Mouse (Mus musculus): ENCODE measurements at regions not wholly inside any gene's neighbourhood (a gene's known extent, or its start where the extent isn't known, plus 50 kb on each side); places are given as distances from the start of the nearest gene placed in this dataset.
"Not testable (repeated sequence)": the region's sequence is repeated elsewhere in the genome, so short reads cannot be mapped to it uniquely, and the experiment has no call there.

DNA sequence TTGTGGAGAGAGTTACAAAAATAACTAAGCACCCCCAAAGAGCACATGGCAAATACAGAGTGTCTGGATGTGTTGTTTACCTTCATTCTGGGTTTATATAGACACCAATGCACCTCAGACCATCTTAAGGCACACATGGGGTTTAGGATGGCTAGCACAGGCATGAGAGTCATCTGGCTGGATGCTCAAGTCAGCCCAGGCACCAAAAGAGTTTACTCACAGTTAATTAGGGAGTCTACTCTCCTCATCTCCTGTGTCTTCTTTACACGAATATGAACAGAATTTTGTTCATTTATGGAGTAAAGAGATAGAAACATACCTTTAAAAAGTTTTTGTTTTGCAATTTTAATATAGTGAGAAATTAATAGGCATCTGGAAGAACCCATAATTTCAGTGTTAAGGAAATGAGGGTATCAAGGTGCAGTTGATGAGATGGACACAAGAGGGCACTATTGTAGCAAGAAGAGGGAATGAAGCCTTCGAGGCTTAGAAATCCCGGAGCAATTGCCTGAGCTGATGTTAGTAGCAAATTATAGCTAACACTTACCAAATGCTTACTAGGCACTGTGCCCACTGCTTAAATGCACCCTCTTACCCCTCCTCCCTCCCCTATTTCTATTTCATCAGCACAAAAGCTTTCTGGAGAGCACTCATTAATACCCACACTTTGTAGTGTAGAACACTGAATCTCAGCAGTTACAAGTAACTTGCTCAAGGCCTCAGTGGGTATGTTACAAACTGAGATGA lies 174.6 kb downstream of the Eepd1 start:
- DNase-seq (ENCODE audit: low read depth, low spot score), result peak; percentile 35

GRCm38 (mm10) chr9:25656534-25656933 lies 175.2 kb downstream of the Eepd1 start:
- no peak for DNase-seq (ENCODE audit: low read depth, low spot score)

GRCm38 (mm10) chr9:25683635-25684333 lies 202.4 kb downstream of the Eepd1 start:
- no peak for DNase-seq (ENCODE audit: low read depth, low spot score)

DNA sequence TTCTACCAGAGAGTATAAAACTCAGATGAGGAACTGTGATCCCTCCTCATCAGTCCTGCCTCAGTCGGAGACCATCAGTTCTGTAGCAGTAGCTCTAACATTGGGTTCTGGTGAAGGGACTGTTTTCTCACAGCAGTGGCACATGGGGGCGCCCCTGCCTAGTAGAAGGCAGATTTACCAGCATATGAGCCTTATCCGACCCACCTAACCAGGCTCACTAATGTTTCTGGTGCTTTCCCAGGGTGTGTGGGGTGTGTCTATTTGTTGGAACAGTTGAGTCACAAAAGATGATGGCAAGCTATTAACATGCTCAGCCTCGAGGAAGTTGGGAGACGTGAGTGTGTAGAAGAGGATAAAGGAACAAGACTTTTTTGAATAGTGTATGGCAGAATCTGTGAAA lies 212.3 kb downstream of the Eepd1 start:
- DNase-seq (ENCODE audit: low read depth, low spot score), result no peak

- no peak for DNase-seq (ENCODE audit: low read depth, low spot score)
These were observed 213.7 kb downstream of the Eepd1 start for GRCm38 (mm10) chr9:25695018-25695417.

GRCm38 (mm10) chr9:25713636-25714035 lies 232.3 kb downstream of the Eepd1 start:
- DNase-seq (ENCODE audit: low read depth, low spot score), result no peak

- no peak for DNase-seq (ENCODE audit: low read depth, low spot score)
These were observed 262.8 kb downstream of the Eepd1 start for GRCm38 (mm10) chr9:25744162-25744561.

- no peak for DNase-seq (ENCODE audit: low read depth, low spot score)
These were observed 269.8 kb downstream of the Eepd1 start for GRCm38 (mm10) chr9:25751138-25751537.

DNA sequence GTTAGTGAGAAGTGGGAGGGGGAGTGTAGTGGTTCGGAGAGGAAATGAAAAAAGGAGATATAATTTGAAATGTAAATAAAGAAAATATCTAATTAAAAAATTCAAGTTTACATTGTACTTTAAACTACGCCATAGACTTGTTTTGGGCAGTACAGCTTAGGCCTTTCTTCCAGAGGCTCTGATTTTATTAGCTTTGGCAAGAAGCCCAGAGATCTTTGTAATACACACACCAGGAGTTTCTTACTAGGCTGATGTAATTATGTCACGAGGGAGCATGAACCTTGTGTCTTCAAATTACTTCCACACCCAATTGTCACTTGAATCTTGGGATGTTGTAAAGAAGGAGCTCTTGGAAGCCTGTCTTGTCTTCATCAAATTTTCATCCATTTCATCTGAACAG lies 292.6 kb downstream of the Eepd1 start:
- DNase-seq (ENCODE audit: low read depth, low spot score), result no peak

GRCm38 (mm10) chr9:25782631-25783030 lies 301.3 kb downstream of the Eepd1 start:
- DNase-seq (ENCODE audit: low read depth, low spot score), result no peak

DNA sequence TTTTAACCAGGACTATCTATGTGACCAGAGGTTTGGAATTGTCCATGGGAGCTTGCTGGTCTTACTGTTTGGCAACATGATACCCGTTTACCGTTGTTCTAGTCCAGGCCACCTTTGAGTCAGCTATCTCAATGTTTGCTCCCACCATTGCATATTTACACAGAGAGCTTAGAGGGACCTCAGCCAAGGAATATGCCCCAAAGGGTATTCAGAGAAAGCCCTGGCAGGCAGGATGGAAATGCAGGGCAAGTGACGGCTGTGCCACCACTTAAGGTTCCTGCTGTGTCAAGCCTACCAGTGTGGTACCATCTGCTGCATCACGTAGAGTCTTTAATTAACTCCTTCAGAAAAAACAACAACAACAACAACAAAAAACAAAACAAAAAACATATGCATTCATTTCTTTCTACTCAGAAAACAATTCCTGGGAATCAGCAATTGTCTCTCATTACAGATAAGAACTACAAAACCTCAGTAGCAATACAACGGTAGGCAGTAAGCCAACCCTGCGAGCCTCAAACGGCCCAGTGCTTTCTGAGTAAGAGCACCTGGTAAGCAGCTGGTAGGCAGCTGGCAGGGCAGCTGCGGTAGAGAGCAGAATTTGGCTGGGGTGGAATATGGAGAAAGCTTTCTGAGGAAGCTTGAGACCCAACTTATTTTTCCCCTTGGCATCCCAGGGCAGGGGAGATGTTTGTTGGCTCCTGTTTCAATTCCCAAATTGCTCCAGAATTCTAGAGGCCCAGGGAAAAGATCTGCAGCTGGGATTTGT lies 314.0 kb downstream of the Eepd1 start:
- no peak for DNase-seq (ENCODE audit: low read depth, low spot score)

DNA sequence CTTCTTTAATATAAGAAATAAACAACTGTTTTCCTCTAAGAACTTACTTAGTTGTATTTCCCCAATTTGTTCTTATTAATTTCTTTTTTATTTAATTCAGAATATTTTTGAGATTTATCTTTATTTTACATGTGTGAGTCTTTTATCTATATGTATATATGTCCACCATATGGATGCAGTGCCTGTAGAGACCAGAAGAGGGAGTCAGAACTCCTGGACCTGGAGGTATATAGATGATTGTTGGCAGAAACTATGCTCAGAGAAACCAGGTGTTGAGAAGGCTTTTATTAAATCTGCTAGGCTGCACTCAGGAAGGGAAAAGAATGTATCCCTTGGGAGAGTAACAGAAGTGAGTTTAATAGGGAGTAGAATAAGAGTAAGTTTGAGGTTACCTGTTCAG lies 328.2 kb downstream of the Eepd1 start:
- no peak for DNase-seq (ENCODE audit: low read depth, low spot score)

GRCm38 (mm10) chr9:25833295-25833694 lies 351.9 kb downstream of the Eepd1 start:
- no peak for DNase-seq (ENCODE audit: low read depth, low spot score)

DNA sequence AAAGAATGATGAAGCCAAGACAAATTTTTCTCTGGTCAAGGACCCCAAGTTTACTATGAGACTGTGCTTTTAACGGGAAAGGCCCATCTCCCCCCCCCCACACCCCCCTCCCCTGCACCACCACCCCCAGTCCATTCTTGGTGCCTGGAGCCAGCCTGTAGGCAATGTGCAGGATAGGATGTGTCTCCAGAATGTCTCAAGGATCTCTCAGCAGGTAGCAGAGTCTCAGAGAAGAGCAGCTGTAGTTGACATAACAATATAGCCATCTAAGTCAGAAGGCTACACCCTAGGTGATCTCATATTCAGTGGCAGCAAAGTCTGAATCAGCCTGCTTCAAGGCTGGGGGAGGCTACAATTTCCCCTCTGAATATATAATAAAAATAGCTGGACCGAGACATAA lies 368.6 kb downstream of the Eepd1 start:
- DNase-seq (ENCODE audit: low read depth, low spot score), result not testable (repeated sequence)

GRCm38 (mm10) chr9:25850608-25851007 lies 369.3 kb downstream of the Eepd1 start:
- not testable (repeated sequence) for DNase-seq (ENCODE audit: low read depth, low spot score)

DNA sequence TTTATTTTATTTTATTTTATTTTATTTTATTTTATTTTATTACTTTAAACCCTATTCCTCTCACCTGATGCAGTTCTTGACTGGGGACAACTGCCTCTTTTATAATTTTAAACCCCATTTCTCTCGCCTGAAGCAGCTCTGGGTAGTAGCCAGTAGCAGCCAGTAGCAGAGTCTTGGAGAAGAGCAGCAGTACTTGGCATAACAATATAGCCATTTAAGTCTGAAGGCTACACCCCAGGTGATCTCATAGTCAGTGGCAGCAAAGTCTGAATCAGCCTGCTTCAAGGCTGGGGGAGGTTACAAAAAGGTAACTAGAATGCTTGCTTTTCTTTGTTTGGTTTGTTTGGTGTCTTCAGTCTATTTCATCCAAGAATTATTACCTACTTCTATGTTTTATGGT lies 373.2 kb downstream of the Eepd1 start:
- DNase-seq (ENCODE audit: low read depth, low spot score), result no peak

- DNase-seq (ENCODE audit: low read depth, low spot score), result no peak
These were observed 388.9 kb downstream of the Eepd1 start for GRCm38 (mm10) chr9:25870260-25870659.

- DNase-seq (ENCODE audit: low read depth, low spot score), result no peak
These were observed 415.1 kb downstream of the Eepd1 start for GRCm38 (mm10) chr9:25896333-25896905.
